Mouse (Mus musculus) kidney, adult 9 months (tissue): ENCODE measurements at regions not wholly inside any gene's neighbourhood (a gene's known extent, or its start where the extent isn't known, plus 50 kb on each side); places are given as distances from the start of the nearest gene placed in this dataset.

Experiments used
- DNase-seq: peaks from one replicate; pipeline ENCODE4 v3.0.0; 2022

DNA sequence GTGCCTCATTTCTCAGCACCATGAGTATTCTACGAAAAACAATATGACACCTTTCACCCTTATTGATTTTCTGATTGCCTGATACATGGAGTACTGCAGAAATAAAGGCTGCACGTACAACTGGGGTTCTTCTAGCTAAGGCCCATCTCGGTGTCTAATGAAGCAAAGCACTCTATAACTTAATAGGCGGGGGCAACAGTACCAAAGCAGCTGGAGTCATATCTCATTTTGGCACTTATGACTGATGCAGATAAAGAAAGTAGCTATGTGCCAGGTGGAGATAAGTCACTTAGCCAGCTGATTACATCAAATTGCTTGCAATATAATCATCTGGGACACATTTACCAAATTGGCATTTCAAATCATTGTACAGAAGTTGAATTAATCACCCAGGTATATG, 73.0 kb upstream of the Lin7a start:
- no peak for DNase-seq

DNA sequence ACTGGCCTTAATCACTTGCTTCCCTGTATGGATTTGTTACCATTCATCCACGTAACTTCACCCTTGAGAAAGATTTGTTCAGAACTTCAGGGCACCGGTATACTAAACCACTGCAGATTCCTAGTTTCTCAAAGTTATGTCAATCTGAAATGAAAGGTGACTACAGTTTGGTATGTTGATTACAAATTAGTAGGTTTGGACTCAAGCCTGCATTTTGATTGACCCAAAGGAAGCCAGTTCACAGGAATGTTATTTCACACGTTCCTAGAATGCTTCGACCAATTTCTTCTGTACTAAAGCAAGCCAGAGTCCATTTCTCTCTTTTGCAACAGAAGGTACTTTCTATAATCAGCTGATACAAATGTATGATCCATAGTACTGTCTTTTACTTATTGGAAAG, 70.4 kb upstream of the Lin7a start:
- peak; percentile 50 for DNase-seq

DNA sequence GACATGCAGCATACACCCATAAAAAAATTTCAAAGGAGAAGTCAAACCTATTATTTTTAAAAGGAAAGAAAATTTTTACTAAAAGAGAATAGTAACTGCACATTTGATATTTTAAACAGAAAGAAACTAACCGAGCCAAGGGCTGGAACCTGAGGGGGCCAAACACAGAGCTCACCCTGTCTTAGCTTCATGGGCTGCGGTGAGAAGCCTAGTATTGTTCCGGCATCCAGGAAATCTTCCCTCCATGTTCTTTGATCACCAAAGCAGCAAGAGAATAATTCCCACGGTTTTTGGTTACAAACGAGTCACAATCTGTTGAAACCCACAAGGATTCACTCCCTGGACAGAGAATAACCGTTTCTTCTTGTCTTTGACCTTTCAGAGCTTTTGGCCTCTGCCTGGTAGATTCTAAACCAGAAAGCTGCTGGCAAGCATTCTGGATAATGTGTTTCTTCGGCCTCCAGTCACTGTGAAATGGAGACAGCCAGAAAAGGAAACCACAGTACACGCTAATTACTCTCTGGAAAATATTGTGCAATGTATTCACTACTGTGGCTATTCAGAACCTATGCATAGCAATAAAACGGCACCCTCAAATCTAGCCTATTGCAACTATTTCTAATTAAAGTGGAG, 66.3 kb upstream of the Lin7a start:
- DNase-seq: no peak

DNA sequence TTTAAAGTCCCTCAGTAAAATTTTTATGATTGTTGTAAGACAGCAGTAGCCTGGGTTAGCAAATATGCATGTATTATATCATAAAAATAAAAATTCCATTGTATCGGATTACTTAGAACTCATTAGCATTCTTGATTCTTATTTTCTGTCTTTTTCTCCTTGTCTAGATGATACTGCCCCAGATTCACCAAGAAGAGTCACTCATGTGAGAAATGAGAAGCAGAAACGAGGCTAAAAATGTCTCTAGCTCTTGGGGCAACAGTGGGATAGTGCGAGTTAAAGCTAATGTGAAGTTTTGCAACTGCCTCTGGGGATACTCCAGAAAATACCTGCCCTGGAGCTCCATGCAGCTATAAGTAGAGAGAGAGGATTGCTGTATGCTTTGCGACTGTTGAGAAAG, 61.6 kb upstream of the Lin7a start:
- DNase-seq: no peak

- no peak for DNase-seq
Measured at GRCm38 (mm10) chr10:107213071-107213470, 58.4 kb upstream of the Lin7a start.

DNA sequence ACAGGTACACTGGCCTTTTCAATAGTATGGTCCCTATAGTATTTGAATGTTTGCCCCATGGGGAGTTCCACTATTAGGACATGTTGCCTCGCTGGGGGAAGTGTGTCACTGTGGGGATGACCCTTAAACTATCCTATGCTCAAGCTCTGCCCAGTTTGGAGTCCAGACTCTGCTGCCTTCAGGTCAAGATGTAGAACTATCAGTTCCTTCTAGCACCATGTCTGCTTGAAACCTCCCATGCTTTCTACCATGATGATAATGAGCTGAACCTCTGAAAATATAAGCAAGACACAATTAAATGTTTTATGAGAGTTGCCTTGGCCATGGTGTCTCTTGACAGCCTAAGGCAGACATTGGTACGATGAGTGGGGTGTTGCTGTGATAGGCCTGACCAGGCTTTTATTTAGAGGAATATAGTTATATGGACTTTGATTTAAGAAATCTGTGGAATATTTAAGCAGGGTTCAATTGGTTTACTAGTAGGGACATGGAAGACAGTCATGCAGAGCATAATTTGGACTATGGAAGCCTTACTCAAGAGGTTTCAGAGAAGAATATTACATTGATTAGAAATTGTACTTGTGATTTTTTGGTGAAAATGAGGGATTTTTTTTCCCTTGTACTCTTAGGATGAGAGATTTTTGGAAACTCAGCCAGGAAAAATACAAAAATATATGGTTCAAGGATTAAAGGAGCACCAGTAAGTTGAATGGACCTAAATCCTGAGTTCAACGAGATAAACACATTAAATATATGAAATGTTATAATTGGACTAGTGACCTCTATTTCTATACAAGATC, 57.7 kb upstream of the Lin7a start:
- no peak for DNase-seq

- DNase-seq: no peak
Measured at GRCm38 (mm10) chr10:107214741-107215230, 56.7 kb upstream of the Lin7a start.

- no peak for DNase-seq
Measured at GRCm38 (mm10) chr10:107215611-107216520, 55.6 kb upstream of the Lin7a start.

DNA sequence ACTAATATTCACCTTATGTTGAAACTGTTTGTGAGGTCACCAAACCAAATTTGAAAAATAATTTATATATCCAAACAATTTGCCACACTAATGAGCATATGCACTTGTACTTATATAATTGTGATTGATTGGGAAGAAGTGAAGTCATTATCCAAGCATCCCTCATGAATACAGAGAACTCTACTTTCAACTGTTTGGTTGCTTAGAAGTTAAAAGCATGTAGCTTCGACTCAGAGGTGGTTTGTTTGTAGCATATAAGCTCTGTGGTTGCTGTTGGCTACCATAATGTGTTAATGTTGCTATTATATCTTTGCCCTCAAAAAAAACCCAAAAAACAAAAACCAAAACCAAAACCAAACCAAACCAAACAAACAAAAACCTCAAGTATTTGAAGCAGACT, 54.7 kb upstream of the Lin7a start:
- DNase-seq: no peak

DNA sequence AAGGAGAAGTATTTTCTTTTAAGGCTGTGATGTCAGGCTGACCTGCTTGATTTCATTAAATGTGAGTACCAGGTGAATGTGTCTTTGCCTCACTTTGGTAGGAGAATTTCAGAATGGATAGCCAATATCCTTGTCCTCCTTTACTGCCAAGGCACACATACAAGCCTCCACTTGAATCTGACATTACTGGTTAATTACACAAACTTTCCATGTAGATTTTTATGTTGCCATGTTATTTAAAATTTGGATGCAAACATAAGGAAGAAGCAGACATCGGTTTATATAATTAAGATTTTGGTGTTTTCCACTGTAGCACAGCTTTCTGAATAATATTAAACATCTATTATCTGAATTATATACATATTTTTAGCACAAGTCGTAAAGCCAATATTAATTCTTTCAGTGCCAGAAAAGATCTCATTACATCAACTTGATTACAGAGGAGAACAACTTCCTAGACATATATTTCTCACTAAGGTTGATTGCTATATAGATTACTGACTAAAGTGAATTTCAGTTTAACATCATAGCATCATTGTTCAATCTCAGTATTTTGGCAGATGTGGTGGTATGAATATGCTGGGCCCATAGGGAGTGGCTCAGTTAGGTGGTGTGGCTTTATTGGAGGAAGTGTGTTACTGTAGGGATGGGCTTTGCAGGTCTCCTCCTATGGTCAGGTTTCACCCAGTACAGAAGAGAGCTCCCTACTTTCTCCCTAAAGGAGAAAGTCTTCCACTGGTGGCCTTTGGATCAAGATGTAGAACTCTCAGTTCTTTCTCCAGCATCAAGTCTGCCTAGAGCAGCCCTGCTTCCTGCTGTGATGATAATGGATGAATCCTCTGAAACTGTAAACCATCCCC, 53.9 kb upstream of the Lin7a start:
- DNase-seq: no peak

- DNase-seq: no peak
Measured at GRCm38 (mm10) chr10:107218861-107219430, 52.5 kb upstream of the Lin7a start.

- DNase-seq: no peak
Measured at GRCm38 (mm10) chr10:107219621-107220370, 51.7 kb upstream of the Lin7a start.

DNA sequence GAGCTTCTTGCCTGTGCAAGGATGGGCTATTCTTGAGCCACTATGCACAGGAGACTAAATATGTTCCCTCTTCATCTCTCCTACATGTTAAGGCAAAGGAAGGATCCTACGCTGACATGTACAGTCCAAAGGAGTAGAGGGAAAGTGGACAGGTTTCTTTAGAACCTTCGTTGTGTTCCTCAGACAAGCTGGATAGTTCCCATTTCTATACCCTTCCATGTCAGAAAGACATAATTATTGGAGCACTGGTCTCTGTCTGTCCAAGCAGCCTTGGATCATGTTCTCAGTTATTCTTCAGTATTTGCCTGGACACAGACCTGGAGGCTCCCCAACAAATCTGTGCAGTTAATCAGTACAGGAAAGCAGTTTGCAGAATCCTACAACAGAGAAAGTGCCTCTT, 51.0 kb upstream of the Lin7a start:
- DNase-seq: no peak

DNA sequence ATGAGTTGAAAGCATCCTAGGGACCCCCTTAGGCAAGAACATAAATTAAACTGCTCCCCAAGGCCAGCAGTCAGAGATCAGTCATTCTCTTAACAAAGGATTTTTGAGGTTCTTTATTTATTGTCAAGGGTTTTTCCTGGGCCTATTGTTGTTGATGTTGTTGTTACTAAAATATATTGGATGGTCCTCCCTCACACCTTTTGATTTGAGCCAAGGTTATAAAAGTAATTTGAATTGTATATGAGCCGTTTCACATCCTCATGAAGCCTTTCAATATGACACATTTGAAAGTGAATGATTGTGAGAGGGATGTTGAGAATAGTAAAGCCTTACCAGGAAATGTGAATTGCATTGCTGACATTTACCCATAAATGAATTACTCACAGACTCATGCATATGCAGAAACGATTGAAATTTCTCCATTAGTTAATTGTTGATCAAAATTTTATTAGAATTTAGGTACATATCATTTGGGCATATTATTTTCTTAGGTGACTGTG, 50.3 kb upstream of the Lin7a start:
- DNase-seq: no peak
